Mouse (Mus musculus) megakaryocyte, adult 5-6 weeks (primary cell): ENCODE data around the gene Ntn5. TPM values are rescaled to one million over a fixed set of nuclear protein-coding genes. Genes with fewer than 3 reads are reported as not detected.

ENCODE experiments used
- ATAC-seq: 2 replicates; pipeline ENCODE4 v1.8.0; 2016; ENCODE audit warnings: mild to moderate bottlenecking, inconsistent platforms; ENCODE audit not compliant: poor library complexity, severe bottlenecking
- total RNA-seq, 2 experiments: library from RNA; stranded (forward) in 1 of 2; stranded (reverse) in 1 of 2; fragments of 153-499, 151-499 nt in 1 of 2; fragments of 221-1000, 200-1000 nt in 1 of 2; gene quantifications; 2 replicates each; pipeline versions ENCODE4 v1.2.3 to v1.2.4; 2015 to 2017

The Ntn5 gene
- total RNA-seq, 2 experiments from 2014 or later, result not detected

DNA sequence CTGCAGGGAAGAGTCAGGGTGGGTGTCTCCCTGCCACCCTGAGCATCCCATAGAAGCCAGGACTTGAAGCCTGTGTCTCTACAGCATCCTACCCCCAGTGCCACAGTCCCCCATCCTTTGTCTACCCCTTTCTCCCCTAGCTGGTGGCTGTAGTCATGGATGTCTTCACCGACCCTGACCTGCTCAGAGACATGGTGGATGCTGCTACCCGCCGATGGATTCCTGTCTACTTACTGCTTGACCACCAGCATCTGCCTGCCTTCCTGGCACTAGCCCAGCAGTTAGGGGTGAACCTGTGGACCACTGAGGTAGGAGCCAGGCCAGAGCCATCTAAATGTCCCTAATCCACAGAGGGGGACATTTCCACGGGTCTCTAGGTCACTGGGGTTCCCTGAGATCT lies 39.5 kb downstream of the Ntn5 start:
- no peak for ATAC-seq

DNA sequence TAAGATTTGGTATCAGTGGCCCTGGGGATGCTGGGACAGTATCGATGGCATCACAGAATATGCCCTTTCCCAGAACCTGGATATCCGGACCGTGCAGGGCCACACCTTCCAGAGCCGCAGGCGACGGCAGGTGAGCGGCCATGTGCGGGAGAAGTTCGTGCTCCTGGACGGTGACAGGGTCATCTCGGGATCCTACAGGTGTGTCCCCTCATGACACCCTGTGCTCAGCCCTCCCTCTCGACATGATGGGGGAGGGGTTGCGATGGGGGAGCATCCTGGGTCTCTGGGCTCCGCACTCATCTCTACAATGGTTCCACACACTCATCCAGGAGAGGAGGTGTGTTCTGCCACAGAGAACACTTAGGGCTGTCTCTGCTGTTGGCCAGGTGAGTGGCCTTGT lies 40.0 kb downstream of the Ntn5 start:
- no peak for ATAC-seq

DNA sequence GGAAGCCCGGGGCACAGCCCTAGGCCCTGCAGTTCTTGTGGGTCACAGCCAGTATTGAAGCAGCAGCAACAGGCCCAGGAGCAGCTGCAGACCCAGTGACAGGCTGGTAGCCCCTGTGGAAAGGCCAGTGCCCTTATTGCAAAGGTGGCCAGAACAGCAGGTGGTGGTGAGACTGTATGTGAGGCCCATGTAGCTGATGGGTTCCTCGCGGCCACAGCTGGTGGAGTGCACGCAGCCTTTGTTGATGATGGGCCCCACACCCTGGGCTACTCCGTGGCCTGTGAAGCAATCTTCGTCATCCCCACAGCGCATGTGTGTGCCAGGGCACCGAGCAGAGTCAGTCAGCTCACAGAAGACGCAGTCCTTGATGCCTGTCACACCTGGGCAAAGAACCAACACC lies 41.3 kb downstream of the Ntn5 start:
- ATAC-seq, result no peak

DNA sequence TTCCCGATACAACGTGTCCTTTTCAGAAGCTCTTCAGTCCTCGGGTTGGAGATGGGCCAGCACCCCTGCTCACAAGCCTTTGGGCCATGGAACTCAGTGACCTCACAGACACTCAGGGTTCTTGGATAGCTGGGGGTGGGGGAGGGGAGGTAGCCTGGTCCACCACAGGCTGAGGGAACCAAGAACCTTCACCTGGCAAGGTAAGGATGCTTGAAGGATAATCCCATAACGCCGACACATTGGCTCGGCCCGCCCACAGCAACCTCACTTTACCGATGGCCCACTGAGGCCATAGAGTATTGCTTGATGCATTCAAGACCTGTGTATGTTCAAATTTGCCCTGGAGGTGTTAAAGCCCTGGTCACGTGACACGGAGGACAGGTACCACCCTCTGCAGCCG lies 41.9 kb downstream of the Ntn5 start, which contains the start of gene Spaca4:
Spaca4 (minus strand) TSS at position 101 of the 400 bp plus-strand sequence.
- no peak for ATAC-seq

DNA sequence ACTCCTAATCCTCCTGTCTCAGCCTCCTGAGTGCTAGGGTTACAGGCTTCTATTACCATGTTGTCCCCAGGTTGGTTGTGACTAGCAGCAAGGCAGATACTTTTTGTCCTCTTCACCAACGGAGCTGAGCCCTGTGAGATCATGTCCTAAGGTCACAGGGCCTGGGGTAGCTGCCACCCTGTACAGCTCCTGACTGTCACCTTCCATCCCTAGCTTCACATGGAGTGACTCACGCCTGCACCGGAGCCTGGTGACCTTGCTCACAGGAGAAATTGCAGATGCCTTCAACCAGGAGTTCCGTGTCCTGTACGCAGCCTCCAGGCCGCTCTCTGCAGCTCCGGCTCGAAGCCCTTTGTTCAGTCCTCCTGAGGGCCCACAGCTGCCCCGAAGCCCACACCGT lies 42.6 kb downstream of the Ntn5 start:
- no peak for ATAC-seq

DNA sequence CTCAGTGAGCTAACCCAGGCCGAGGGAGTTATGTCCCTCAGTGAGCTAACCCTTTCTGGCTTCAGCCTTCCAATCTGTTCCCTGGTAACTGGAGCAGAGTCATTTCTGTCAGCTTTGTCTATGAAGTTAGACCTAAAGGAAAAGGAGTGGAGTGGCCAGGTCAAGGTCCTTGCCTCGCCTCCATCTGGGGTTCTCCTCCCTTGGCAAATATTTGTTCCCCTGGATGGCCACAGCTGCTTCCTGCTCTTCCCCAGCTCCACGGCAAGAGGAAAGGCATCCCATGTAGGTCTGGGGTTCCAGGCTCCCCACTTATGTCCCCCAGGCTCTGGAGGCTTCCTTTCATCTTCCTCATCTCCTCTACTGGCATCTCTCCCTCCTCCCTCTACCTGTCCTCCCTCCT lies 43.8 kb downstream of the Ntn5 start:
- no peak for ATAC-seq

DNA sequence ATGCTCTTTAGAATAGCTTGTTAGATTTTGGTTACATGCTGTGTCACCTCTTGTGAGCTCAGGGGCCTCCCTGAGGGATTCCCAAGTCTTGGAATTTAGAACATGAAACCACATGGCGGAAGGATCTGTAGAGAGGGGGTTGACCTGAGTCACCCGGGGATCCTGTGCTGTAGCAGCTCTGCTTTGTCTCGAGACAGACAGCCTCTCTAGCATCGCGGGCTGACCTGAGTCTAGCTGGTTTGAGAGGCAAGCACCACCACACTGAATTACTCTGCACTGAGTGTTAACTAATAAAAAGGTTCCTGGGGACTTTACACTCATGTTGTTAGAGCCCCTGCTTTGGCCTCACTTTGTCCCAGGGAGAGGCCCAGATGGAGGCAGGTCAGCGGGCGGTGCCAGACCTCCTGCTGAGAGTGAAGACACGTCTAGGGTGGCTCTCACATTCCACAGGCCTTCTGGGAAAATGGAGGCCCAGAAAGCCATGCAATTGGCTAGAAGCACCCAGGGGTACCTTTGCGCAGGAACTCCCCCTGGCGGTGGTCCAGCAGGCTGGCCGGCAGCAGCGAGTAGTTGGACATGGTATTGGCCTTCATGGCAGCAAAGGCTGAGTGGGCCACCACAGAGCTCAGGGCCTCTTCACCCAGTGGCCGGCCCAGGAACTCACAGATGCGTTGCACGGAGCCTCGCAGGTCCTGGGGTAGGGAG lies 47.1 kb downstream of the Ntn5 start:
- peak; percentile 80 for ATAC-seq

DNA sequence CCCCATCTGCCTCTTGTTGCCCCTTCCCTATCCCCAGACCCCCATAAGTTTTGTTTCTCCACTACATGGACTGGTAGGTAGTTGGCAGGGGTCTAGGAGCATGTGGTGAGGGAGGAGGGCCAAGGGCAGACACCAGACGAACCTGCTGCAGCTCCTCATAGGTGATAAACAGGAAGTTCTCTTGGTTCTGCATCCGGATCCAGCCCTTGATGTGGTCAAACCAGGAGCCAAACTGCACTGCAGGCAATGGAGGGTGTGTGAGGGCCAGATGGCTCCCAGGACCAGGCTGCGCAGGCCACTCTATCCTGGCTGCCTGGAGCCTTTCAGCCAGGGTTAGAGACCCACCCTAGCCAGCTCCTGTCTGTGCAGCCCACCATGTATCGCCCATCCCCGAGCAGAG lies 49.7 kb downstream of the Ntn5 start:
- peak; percentile 56 for ATAC-seq

DNA sequence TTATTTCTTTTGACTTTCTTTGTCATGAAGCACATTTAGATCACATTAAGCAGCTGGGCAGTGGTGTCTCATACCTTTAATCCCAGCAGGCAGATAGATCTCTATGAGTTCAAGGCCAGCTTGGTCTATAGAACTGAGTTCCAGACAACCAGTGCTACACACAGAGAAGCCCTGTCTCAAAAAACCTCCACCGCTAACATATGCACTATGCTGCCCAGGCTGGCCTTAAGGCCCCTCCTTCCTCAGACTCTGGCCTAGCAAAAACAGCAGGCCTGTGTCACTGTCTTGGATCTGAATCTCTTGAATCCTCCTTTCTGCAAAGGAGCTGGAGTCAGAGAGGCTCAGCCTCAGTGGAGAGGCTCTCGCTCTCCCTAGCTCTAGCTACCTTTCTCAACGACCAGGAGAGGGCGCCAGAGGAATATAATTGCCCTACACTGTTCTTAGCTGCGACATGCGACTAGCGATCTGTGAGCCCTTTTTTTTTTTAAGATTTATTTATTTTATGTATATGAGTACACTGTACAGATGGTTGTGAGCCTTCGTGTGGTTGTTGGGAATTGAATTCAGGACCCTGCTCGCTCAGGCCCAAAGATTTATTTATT lies 55.4 kb downstream of the Ntn5 start:
- peak; percentile 74 for ATAC-seq

DNA sequence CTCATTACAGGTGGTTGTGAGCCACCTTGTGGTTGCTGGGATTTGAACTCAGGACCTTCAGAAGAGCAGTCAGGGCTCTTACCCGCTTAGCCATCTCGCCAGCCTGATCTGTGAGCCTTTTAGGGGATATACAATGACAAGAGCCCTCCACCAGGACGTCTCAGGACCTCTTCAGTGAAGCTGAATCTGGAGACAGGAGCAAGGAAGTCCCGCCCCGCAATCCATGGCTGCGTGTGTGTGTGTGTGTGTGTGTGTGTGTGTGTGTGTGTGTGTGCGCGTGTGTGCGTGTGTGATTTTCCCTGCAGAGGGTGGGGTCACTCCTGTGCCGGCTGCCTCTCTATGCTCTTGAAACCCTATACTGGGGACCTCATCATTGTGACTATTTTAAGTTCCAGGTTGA lies 56.0 kb downstream of the Ntn5 start:
- ATAC-seq, result no peak

DNA sequence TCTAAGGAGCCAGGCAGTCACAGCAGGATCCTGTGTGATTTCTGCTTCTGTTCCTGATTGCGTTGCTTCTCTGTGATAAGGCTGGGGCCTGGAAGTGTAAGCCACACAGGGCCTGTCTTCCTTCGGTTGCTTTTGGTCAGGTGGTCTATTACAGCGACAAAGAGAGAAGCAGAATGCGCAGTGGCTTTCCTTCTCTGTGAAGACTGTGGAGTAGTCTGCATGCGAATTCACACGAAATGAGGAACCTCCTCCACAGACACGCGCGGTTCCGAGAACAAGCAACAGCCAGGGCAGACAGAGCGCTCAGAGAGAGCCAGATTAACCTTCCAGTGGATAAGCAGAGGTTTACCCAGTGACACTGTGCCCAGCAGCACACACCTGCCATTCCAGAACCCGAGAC lies 57.5 kb downstream of the Ntn5 start:
- peak; percentile 74 for ATAC-seq

DNA sequence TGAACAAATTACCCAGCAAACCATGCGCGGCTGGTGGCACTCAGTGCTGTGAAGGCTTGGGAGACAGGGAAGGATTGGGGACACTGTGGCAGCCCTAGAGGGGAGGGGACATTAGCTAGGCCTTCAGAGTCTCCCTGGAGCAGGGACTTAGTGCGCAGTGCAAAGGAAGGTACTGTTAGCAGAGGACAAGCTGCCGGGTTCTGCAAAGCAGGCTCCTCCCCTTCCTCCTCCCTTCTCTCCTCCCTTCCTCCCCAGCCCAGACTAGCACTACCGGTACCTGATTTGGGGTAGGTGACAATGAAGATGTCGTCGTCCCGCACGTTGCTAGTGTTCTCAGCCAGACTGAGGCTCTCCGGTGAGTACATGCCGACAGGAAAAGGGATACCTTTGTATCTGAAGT lies 58.0 kb downstream of the Ntn5 start:
- ATAC-seq, result peak; percentile 82

DNA sequence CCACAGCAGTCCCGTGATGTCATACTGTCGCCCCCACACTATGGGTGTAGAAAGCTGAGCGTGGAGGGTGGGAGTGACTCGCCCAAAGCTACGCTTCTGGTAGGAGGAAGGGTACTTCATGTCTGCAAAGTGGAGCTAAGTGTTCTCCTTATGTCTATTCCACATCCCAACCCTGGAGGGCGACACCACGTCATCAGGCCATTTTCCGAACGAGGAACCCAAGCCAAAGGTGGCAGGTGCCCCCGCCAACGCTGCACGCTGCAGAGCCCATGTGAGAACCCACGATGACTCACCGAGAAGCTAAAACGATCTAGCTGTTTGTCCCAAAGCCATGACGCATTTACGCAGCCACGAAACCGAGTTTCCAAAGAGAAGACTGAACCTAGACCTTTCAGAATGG lies 58.5 kb downstream of the Ntn5 start:
- ATAC-seq, result peak; percentile 21; the same call in 1 of the 2 replicates

Other genes with a start within 250 kb of the Ntn5 start
Only the 30 nearest of the 36 such genes appear.
- not detected in 2 replicates for gene Tulp2, start 202.1 kb upstream of the Ntn5 start, total RNA-seq (2015)
- not detected in 2 replicates for gene Tulp2, start 202.1 kb upstream of the Ntn5 start, total RNA-seq (2017)
- not detected in 2 replicates for gene Gm45808, start 197.2 kb upstream of the Ntn5 start, total RNA-seq (2015)
- 0.61 TPM in 1 of 2 replicates, not detected in the other for gene Gm45808, start 197.2 kb upstream of the Ntn5 start, total RNA-seq (2017)
- gene Dhdh, start 195.2 kb upstream of the Ntn5 start, total RNA-seq (2015), result 15.5 and 18.3 TPM in 2 replicates
- gene Dhdh, start 195.2 kb upstream of the Ntn5 start, total RNA-seq (2017), result 14.2 and 16.0 TPM in 2 replicates
- 54.9 and 59.1 TPM in 2 replicates for gene Nucb1, start 173.6 kb upstream of the Ntn5 start, total RNA-seq (2015)
- gene Nucb1, start 173.6 kb upstream of the Ntn5 start, total RNA-seq (2017), result 178 and 199 TPM in 2 replicates
- 29.2 and 39.1 TPM in 2 replicates for gene Ppp1r15a, start 157.8 kb upstream of the Ntn5 start, total RNA-seq (2015)
- gene Ppp1r15a, start 157.8 kb upstream of the Ntn5 start, total RNA-seq (2017), result 50.0 and 64.7 TPM in 2 replicates
- not detected in 2 replicates for gene Plekha4, start 157.7 kb upstream of the Ntn5 start, total RNA-seq (2015)
- 0.24 TPM in 1 of 2 replicates, not detected in the other for gene Plekha4, start 157.7 kb upstream of the Ntn5 start, total RNA-seq (2017)
- gene Hsd17b14, start 129.1 kb upstream of the Ntn5 start, total RNA-seq (2015), result 0.25 TPM in 1 of 2 replicates, not detected in the other
- gene Hsd17b14, start 129.1 kb upstream of the Ntn5 start, total RNA-seq (2017), result not detected in 2 replicates
- gene Bcat2, start 113.9 kb upstream of the Ntn5 start, total RNA-seq (2015), result 24.6 and 26.6 TPM in 2 replicates
- 16.7 and 24.1 TPM in 2 replicates for gene Bcat2, start 113.9 kb upstream of the Ntn5 start, total RNA-seq (2017)
- not detected in 2 replicates for gene Fgf21, start 68.5 kb upstream of the Ntn5 start, total RNA-seq (2015)
- gene Fgf21, start 68.5 kb upstream of the Ntn5 start, total RNA-seq (2017), result not detected in 2 replicates
- gene Fut1, start 66.7 kb upstream of the Ntn5 start, total RNA-seq (2015), result not detected in 2 replicates
- gene Fut1, start 66.7 kb upstream of the Ntn5 start, total RNA-seq (2017), result not detected in 2 replicates
- not detected in 2 replicates for gene Izumo1, start 62.2 kb upstream of the Ntn5 start, total RNA-seq (2015)
- gene Izumo1, start 62.2 kb upstream of the Ntn5 start, total RNA-seq (2017), result 0.22 TPM in 1 of 2 replicates, not detected in the other
- gene Rasip1, start 56.5 kb upstream of the Ntn5 start, total RNA-seq (2015), result 0.20 TPM in 1 of 2 replicates, not detected in the other
- 0.29 TPM in 1 of 2 replicates, not detected in the other for gene Rasip1, start 56.5 kb upstream of the Ntn5 start, total RNA-seq (2017)
- gene Mamstr, start 44.0 kb upstream of the Ntn5 start, total RNA-seq (2015), result not detected in 2 replicates
- 0.53 TPM in 1 of 2 replicates, not detected in the other for gene Mamstr, start 44.0 kb upstream of the Ntn5 start, total RNA-seq (2017)
- gene Fut2, start 17.6 kb upstream of the Ntn5 start, total RNA-seq (2015), result not detected in 2 replicates
- gene Fut2, start 17.6 kb upstream of the Ntn5 start, total RNA-seq (2017), result not detected in 2 replicates
- gene Sec1, start 10.4 kb downstream of the Ntn5 start, total RNA-seq (2015), result not detected in 2 replicates
- not detected in 2 replicates for gene Sec1, start 10.4 kb downstream of the Ntn5 start, total RNA-seq (2017)
- not detected in 2 replicates for gene Car11, start 15.8 kb downstream of the Ntn5 start, total RNA-seq (2015)
- gene Car11, start 15.8 kb downstream of the Ntn5 start, total RNA-seq (2017), result not detected in 2 replicates
- 3.3 and 4.1 TPM in 2 replicates for gene Dbp, start 21.1 kb downstream of the Ntn5 start, total RNA-seq (2015)
- gene Dbp, start 21.1 kb downstream of the Ntn5 start, total RNA-seq (2017), result 3.9 and 5.9 TPM in 2 replicates
- 1,249 and 1,272 TPM in 2 replicates for gene Rpl18, start 31.4 kb downstream of the Ntn5 start, total RNA-seq (2015)
- gene Rpl18, start 31.4 kb downstream of the Ntn5 start, total RNA-seq (2017), result 1,058 and 1,261 TPM in 2 replicates
- gene Sphk2, start 34.0 kb downstream of the Ntn5 start, total RNA-seq (2015), result 14.6 and 21.2 TPM in 2 replicates
- 13.7 and 15.7 TPM in 2 replicates for gene Sphk2, start 34.0 kb downstream of the Ntn5 start, total RNA-seq (2017)
- 0.18 and 0.29 TPM in 2 replicates for gene Fam83e, start 37.2 kb downstream of the Ntn5 start, total RNA-seq (2015)
- gene Fam83e, start 37.2 kb downstream of the Ntn5 start, total RNA-seq (2017), result 0.12 and 0.22 TPM in 2 replicates
- gene Spaca4, start 41.8 kb downstream of the Ntn5 start, total RNA-seq (2015), result not detected in 2 replicates
- gene Spaca4, start 41.8 kb downstream of the Ntn5 start, total RNA-seq (2017), result not detected in 2 replicates
- 0.09 TPM in 1 of 2 replicates, not detected in the other for gene Lmtk3, start 99.7 kb downstream of the Ntn5 start, total RNA-seq (2015)
- gene Lmtk3, start 99.7 kb downstream of the Ntn5 start, total RNA-seq (2017), result not detected in 2 replicates
- gene Sult2b1, start 100.6 kb downstream of the Ntn5 start, total RNA-seq (2015), result not detected in 2 replicates
- gene Sult2b1, start 100.6 kb downstream of the Ntn5 start, total RNA-seq (2017), result not detected in 2 replicates
- gene Cyth2, start 130.6 kb downstream of the Ntn5 start, total RNA-seq (2015), result 23.9 and 28.1 TPM in 2 replicates
- gene Cyth2, start 130.6 kb downstream of the Ntn5 start, total RNA-seq (2017), result 41.4 and 44.2 TPM in 2 replicates
- not detected in 2 replicates for gene Kcnj14, start 140.8 kb downstream of the Ntn5 start, total RNA-seq (2015)
- 0.16 TPM in 1 of 2 replicates, not detected in the other for gene Kcnj14, start 140.8 kb downstream of the Ntn5 start, total RNA-seq (2017)
- 3.5 and 6.5 TPM in 2 replicates for gene Grwd1, start 146.9 kb downstream of the Ntn5 start, total RNA-seq (2015)
- gene Grwd1, start 146.9 kb downstream of the Ntn5 start, total RNA-seq (2017), result 2.6 and 3.9 TPM in 2 replicates
- 144 and 148 TPM in 2 replicates for gene Kdelr1, start 188.8 kb downstream of the Ntn5 start, total RNA-seq (2015)
- 70.0 and 72.5 TPM in 2 replicates for gene Kdelr1, start 188.8 kb downstream of the Ntn5 start, total RNA-seq (2017)
- gene Grin2d, start 194.4 kb downstream of the Ntn5 start, total RNA-seq (2015), result 0.14 and 0.16 TPM in 2 replicates
- gene Grin2d, start 194.4 kb downstream of the Ntn5 start, total RNA-seq (2017), result 0.04 and 0.07 TPM in 2 replicates
- 1.2 and 1.4 TPM in 2 replicates for gene Syngr4, start 212.7 kb downstream of the Ntn5 start, total RNA-seq (2015)
- not detected in 2 replicates for gene Syngr4, start 212.7 kb downstream of the Ntn5 start, total RNA-seq (2017)
- gene Tmem143, start 212.9 kb downstream of the Ntn5 start, total RNA-seq (2015), result 1.9 and 8.0 TPM in 2 replicates
- gene Tmem143, start 212.9 kb downstream of the Ntn5 start, total RNA-seq (2017), result 5.8 TPM in 2 replicates